Mouse (Mus musculus) T-helper 17 cell (primary cell): ENCODE data around the gene Mrpl33.

Experiments used
- in situ Hi-C, 2 experiments: fragments of 300-600 bp; cut with MboI, MseI; formaldehyde crosslinking; loops; 1 replicate in 1 of 2; 2 replicates in 1 of 2; pipeline ENCODE4 v1.15.1; 2025; ENCODE audit warnings: high pct_unique_total_duplicates in 2 of 2

The Mrpl33 gene

GRCm38 (mm10) chr5:31634161-31634560 lies 37.4 kb downstream of the Mrpl33 start:
- in situ Hi-C loops, result no loop called here

GRCm38 (mm10) chr5:31634679-31635078 lies 37.9 kb downstream of the Mrpl33 start:
- in situ Hi-C loops, result no loop called here

DNA sequence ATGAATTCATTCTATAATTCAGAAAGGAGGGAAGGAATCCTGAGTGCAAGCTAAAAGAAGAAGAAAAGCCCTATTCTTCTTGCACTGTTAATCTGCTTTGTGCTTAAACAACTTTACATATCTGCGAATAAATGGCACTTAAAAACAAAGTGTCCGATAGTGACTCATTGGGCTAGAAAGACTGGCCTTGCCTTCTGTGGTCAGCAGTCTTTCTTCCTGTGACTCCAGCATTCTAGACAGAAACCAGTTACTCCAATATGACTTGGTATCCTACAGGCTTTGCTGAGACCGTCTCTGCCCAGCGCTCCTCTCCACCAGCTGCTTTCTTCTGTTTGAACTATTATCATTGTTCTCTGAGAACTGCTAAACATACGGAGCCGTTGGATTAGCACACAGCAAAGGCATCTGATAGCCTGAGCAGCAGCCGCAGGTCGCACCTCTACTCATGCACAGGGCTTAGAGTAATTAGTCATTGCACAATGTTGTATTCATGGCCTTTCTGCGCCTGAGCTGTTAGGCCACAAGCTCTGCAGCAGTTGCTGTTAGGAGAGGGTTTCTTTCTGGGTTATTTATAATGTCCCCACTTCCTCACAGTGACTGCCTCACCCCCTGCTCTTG lies 40.0 kb downstream of the Mrpl33 start:
- in situ Hi-C loops, result no loop called here

GRCm38 (mm10) chr5:31640542-31640941 lies 43.8 kb downstream of the Mrpl33 start:
- in situ Hi-C loops, result no loop called here

GRCm38 (mm10) chr5:31642300-31642699 lies 45.6 kb downstream of the Mrpl33 start:
- in situ Hi-C loops, result no loop called here

DNA sequence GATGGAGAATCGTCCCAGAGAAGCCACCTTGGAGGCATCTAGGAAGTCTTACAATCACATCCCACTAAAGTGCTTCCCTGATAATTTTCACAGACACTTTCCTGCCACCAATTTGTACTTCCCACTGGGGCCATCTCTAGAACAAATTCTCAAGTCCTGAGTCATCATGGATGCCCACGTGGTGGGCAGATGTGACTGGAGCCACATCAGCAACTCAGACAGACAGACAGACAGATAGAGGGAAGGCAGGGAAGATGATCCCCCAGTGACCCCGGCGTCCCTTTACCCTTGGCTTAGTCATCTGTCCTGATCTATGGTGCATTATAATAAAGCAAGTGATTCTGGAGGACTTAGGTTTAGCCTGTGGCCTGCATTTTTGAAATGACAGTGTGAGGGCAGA lies 47.5 kb downstream of the Mrpl33 start:
- in situ Hi-C loops, result no loop called here

DNA sequence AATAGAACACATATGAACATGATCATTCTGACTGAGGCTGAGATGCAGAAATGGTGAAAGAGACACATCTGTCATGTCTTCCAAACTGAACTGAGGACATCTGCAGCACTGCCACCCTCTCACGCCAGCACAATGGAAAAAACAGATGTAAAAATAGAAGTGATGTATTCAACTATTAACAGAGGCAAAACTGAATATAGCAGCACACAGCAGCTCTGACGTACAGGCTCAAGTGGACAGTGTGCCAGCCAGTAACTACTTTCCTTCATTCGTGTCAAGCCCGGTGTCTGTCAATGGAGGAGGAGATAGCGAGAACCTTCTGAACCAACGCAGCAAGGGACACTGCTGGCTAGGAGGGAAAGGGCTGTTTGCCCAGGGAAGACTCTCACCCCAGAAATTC lies 48.1 kb downstream of the Mrpl33 start:
- in situ Hi-C loops, result no loop called here

GRCm38 (mm10) chr5:31645798-31646197 lies 49.1 kb downstream of the Mrpl33 start:
- in situ Hi-C loops, result no loop called here

GRCm38 (mm10) chr5:31646574-31646973 lies 49.8 kb downstream of the Mrpl33 start:
- in situ Hi-C loops, result no loop called here

DNA sequence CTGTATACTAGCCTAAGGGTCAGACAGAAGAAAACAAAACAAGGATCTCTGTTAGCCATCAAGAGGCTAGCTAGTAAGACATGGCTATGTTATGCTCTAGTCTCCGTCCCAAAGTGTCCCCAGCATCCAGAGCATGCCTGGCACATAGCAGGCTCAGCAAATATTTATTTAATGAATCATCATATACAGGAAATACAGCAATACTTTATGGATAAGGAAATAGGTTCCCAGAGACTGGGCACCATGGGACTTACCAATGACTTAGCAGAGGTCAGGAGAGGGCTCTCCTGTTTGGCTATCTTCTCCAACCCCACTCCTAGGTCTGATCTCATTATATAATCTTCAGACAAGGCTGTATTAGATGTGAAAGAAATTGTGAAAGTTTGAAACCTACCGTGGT lies 50.6 kb downstream of the Mrpl33 start:
- in situ Hi-C loops, result no loop called here

- in situ Hi-C loops, result no loop called here
These were observed 54.0 kb downstream of the Mrpl33 start for GRCm38 (mm10) chr5:31650518-31651288.

- in situ Hi-C loops, result no loop called here
These were observed 59.0 kb downstream of the Mrpl33 start for GRCm38 (mm10) chr5:31655688-31656190.

DNA sequence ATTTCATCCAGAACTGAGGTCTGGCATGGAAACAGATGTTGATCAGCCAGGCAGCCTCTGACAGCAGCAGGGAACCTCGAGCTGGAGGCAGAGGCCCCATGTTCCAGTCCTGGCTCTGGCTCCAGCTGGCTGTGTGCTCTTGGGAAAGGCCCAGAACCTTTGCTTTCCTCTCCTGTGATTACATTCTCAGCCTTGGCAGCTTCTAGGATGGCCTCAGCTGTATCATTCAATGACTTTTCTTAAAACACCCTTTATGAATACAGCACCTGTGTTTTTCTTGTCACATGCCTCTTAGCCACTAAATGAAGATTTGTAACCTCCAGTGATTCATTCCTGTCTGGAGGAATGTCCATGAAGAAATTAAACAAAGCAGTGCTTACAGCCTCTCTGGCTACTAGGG lies 69.4 kb downstream of the Mrpl33 start:
- in situ Hi-C loops, result no loop called here

GRCm38 (mm10) chr5:31668325-31668968 lies 71.7 kb downstream of the Mrpl33 start:
- in situ Hi-C loops, result no loop called here

GRCm38 (mm10) chr5:31669984-31670383 lies 73.2 kb downstream of the Mrpl33 start:
- in situ Hi-C loops, result no loop called here

GRCm38 (mm10) chr5:31671137-31671536 lies 74.4 kb downstream of the Mrpl33 start:
- in situ Hi-C loops, result no loop called here

GRCm38 (mm10) chr5:31673431-31673830 lies 76.7 kb downstream of the Mrpl33 start:
- in situ Hi-C loops, result no loop called here

DNA sequence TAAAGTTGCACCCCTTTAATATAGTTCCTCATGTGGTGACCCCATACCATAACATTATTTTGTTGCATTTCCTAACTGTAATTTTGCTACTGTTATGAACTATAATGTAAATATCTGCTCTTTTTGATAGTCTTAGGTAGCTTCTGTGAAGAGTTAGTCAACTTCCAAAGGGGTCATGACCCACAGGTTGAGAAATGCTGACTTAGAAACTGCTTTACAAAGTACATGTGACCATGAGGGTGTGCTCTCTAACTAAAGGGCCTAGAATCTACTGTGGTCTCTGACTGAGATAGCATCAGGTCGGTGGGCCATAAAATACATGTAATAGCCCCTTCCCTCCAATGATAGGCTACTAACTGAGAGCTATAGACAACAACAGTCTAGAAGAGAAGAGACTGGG lies 81.3 kb downstream of the Mrpl33 start:
- in situ Hi-C loops, result no loop called here

DNA sequence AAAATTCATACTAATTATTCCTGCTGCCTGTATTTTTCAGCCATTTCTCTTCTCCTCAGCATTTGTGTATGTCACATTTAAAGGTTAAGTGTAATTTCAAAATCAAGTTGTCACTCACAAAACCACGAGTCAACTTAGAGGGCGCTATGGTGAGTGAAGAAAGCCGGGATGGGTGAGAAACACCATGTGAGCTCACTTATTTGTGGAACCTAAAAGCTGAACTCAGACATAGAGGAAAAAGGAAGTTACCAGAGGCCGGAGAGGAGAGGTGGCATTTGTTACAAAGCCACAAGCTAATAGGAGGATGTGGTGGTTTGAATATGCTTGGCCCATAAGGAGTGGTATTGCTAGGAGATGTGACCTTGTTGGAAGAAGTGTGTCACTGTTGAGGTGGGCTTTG lies 83.4 kb downstream of the Mrpl33 start:
- in situ Hi-C loops, result no loop called here

- in situ Hi-C loops, result no loop called here
These were observed 85.6 kb downstream of the Mrpl33 start for GRCm38 (mm10) chr5:31682305-31682704.

DNA sequence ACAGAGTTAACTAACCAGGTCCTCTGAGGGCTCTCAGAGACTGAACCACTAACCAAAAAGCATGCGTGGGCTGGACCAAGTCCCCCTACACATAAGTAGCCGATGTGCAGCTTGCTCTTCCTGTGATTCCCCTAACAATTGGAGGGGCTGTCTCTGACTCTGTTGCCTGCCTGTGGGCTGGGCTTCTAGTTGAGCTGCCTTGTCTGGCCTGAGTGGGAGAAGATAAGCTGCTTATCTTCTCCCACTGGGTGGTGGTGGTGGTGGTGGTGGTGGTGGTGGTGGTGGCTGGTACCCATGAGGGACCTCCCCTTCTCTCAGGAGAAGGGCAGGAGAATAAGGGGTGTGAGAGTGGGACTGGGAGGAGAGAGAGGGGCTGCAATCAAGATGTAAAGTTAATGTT lies 89.3 kb downstream of the Mrpl33 start:
- in situ Hi-C loops, result no loop called here

DNA sequence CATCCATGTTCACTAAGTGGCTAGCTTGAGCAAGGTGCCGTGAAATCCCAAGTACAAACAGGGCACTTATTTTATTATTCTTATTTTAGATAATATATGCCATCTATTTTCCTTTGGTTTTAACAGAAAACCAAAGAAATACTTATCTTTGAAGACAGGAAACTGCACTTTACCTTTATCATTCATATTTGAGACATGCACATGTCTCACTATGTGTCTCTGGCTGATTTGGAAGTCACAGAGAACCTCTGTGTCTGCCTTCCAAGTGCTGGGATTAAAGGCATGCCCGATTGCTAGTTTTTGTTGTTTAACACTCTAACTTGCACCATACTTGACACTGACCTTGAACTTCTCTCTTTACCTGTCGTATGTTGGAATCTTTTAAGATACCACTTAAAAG lies 91.2 kb downstream of the Mrpl33 start:
- in situ Hi-C loops, result no loop called here

DNA sequence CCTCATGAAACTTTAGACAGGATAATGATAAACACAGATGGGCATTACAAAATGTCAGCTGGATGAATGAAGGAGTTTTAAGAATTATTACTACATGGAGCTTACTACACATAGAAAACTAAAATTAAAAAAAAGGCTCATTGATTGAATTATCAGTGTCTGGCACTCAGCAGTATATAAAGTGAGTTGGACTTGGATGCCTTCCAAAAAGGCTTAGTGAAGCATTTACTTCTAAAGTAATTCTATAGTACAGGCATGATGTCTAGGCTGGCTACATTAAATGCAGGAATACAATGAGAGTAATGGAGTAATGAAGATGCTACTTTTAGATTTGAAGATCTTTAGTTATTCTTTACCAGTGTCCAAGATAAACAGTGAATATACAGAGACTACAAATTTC lies 96.5 kb downstream of the Mrpl33 start:
- in situ Hi-C loops, result loop anchor here in 1 of 2 experiments (10.0 kb wide), 1 partner anchor 108 kb away; no protein-coding TSS in a partner anchor
